Mouse (Mus musculus) myocyte (in vitro differentiated cells): Measurements from ENCODE around the gene Ano10. TPM values are rescaled to one million over a fixed set of nuclear protein-coding genes. Genes with fewer than 3 reads are reported as not detected.

ENCODE experiments used
- H3K27me3 ChIP-seq: one replicate; pipeline ENCODE4 v1.6.1; 2011; ENCODE audit not compliant: control insufficient read depth, insufficient read depth, insufficient read length
- H3K36me3 ChIP-seq: one replicate; pipeline ENCODE4 v1.6.1; 2011; ENCODE audit not compliant: control insufficient read depth, insufficient read depth
- H3K4me2 ChIP-seq: one replicate; pipeline ENCODE4 v1.6.1; 2011; ENCODE audit warnings: low read depth, control low read depth
- H3K4me3 ChIP-seq: one replicate; pipeline ENCODE4 v1.5.1; 2011; ENCODE audit warnings: mild to moderate bottlenecking, control low read depth, moderate library complexity
- H3K79me2 ChIP-seq: one replicate; pipeline ENCODE4 v1.6.1; 2011; ENCODE audit not compliant: control insufficient read depth, insufficient read depth
- H3ac ChIP-seq: one replicate; pipeline ENCODE4 v1.6.1; 2011; ENCODE audit not compliant: control insufficient read depth, insufficient read length
- CEBPB ChIP-seq: IDR thresholded peaks from 2 replicates; pipeline ENCODE4 v1.6.1; 2011; ENCODE audit warnings: mild to moderate bottlenecking, moderate library complexity; ENCODE audit not compliant: poor library complexity, insufficient read depth, severe bottlenecking
- E2F4 ChIP-seq: IDR thresholded peaks from one replicate; pipeline ENCODE4 v1.6.1; 2011; ENCODE audit warnings: mild to moderate bottlenecking, control low read depth, moderate library complexity; ENCODE audit not compliant: insufficient read depth
- MAX ChIP-seq: IDR thresholded peaks from one replicate; pipeline ENCODE4 v1.6.1; 2011; ENCODE audit warnings: low read depth, mild to moderate bottlenecking, control low read depth
- MYOD1 ChIP-seq, 3 experiments: IDR thresholded peaks; one replicate each; pipeline ENCODE4 v1.6.1; 2011; ENCODE audit warnings: control low read depth in 2 of 3, low read depth in 2 of 3, mild to moderate bottlenecking in 2 of 3, moderate library complexity in 1 of 3; ENCODE audit not compliant: insufficient read length in 2 of 3, control insufficient read depth in 1 of 3
- MYOG ChIP-seq, 3 experiments: IDR thresholded peaks; one replicate each; pipeline ENCODE4 v1.6.1; 2011; ENCODE audit warnings: control low read depth in 2 of 3, low read depth in 2 of 3, mild to moderate bottlenecking in 2 of 3; ENCODE audit not compliant: insufficient read length in 2 of 3, control insufficient read depth in 1 of 3, insufficient read depth in 1 of 3
- POLR2A ChIP-seq: IDR thresholded peaks from one replicate; pipeline ENCODE4 v1.6.1; 2011; ENCODE audit warnings: low read depth, mild to moderate bottlenecking, control low read depth, moderate library complexity; ENCODE audit not compliant: insufficient read length
- POLR2AphosphoS2 ChIP-seq: IDR thresholded peaks from one replicate; pipeline ENCODE4 v1.6.1; 2011; ENCODE audit warnings: low read depth, control low read depth; ENCODE audit not compliant: insufficient read length
- REST ChIP-seq: IDR thresholded peaks from one replicate; pipeline ENCODE4 v1.6.1; 2011; ENCODE audit warnings: mild to moderate bottlenecking, control low read depth, moderate library complexity; ENCODE audit not compliant: insufficient read depth, insufficient read length
- SRF ChIP-seq: IDR thresholded peaks from one replicate; pipeline ENCODE4 v1.6.1; 2011; ENCODE audit warnings: low read depth; ENCODE audit not compliant: control insufficient read depth, insufficient read length
- TCF12 ChIP-seq: IDR thresholded peaks from one replicate; pipeline ENCODE4 v1.6.1; 2011; ENCODE audit warnings: mild to moderate bottlenecking, control low read depth; ENCODE audit not compliant: poor library complexity, insufficient read depth, severe bottlenecking
- TCF3 ChIP-seq: IDR thresholded peaks from one replicate; pipeline ENCODE4 v1.6.1; 2011; ENCODE audit warnings: low read depth, control low read depth; ENCODE audit not compliant: insufficient read length
- USF1 ChIP-seq: IDR thresholded peaks from one replicate; pipeline ENCODE4 v1.6.1; 2011; ENCODE audit warnings: low read depth, mild to moderate bottlenecking, control low read depth, moderate library complexity
- polyA plus RNA-seq: library from polyadenylated mRNA; unstranded; fragments of >200 nt; fragmentation: generic; extraction: Trizol; gene quantifications from one replicate; pipeline ENCODE4 v1.2.1, GENCODE M21; 2012; ENCODE audit warnings: missing spikeins

Gene Ano10
- polyA plus RNA-seq, 1 experiment, result 68.7 TPM

DNA sequence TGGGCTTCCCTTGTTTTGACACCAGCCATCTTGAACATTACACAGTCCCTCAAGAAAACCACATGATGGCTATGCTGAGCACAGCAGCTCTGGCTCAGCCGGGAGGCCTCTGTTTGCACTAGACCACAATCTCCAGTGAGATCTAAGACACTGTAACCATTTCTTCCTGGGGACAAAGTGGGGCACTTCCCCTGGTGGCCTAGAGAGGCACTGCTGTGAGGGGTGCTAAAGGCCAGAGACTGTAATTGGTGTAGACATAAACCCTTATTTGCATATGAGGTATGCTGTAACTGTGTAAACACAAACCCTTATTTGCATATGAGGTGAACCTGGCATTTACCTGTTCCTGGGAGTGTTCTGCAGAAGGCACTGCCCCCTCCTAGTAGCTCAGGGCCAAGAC, 105.5 kb downstream of the Ano10 start:
- H3K4me2 ChIP-seq, result no peak overlapping the region
- TF ChIP-seq USF1 (no peak), MYOG (IDR thresholded peaks at IDR 0.05; ENCODE audit: control insufficient read depth in 1 of 3, insufficient read depth in 1 of 3, insufficient read length in 2 of 3, low read depth in 2 of 3) (no peak), TCF3 (no peak), MYOD1 (IDR thresholded peaks at IDR 0.05; ENCODE audit: control insufficient read depth in 1 of 3, insufficient read length in 2 of 3, low read depth in 2 of 3) (no peak), E2F4 (no peak), POLR2A (no peak), REST (no peak), CEBPB (no peak), MAX (no peak), TCF12 (no peak), SRF (no peak), POLR2AphosphoS2 (no peak)

DNA sequence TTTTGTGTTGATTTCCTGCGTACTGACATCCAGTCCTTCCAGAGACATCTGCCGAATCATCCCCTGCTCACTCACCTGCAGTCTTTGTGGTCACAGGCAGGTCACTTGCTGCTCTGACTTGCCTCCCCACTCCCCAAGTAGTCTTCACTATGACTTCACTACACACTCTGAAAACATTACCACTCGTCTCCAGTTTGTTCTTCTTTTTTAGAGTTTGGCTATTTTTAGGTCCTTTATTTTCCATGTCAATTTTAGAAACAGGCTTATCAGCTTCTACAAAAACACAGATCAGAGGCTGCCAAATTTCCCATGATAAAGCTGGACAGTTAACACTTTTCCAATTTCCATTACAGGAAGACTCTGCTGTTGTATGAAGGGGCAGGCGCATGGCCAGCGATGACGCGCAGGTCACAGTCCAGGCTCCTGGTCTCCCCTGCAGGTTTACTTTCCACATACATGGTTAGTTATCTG, 106.7 kb downstream of the Ano10 start:
- TF ChIP-seq MYOD1 (IDR thresholded peaks at IDR 0.05; ENCODE audit: control insufficient read depth in 1 of 3, insufficient read length in 2 of 3, low read depth in 2 of 3) (no peak), MYOG (IDR thresholded peaks at IDR 0.05; ENCODE audit: control insufficient read depth in 1 of 3, insufficient read depth in 1 of 3, insufficient read length in 2 of 3, low read depth in 2 of 3) (no peak), TCF3 (no peak), MAX (no peak), POLR2AphosphoS2 (no peak), USF1 (no peak), REST (no peak), E2F4 (no peak), SRF (no peak)

More for the DNA sequence above, 105.5 kb downstream of the Ano10 start:
- H3ac ChIP-seq, result no peak overlapping the region
- H3K36me3 ChIP-seq, result no peaks in the 10 kb centered on the region
- H3K79me2 ChIP-seq, result no peaks in the 10 kb centered on the region
- no peaks in the 10 kb centered on the region for H3K27me3 ChIP-seq
- no peak overlapping the region for H3K4me3 ChIP-seq

DNA sequence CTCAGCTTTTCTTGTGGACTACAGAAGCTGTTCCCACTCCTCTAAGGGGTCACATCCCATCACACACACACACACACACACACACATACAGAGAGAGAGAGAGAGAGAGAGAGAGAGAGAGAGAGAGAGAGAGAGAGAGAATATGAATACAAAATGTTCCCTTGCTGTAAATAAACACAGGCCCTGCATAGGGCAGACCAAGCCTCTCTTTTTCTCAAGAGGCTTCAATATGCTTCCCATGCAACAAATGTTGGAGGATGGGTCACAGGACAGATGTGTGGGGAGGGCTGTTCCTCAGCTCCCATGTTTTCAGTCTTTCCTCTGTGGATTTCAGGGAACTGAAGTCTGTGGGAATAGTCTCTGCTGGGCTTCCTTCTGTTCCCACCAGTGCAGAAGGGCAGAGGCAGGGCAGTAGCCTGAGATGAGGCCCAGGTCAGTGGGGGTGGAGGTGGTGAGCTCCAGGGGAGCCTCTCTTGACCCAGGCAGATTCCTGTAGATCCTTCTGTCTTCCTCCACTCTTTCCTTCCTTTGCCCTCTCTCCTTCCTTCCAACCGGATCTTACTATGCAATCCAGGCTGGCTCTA, 107.5 kb downstream of the Ano10 start:
- Histone ChIP-seq H3K27me3 (no peaks in the 10 kb centered on the region), H3K79me2 (no peaks in the 10 kb centered on the region), H3ac (no peak overlapping the region), H3K36me3 (no peaks in the 10 kb centered on the region), H3K4me3 (no peak overlapping the region), H3K4me2 (no peak overlapping the region)
- TF ChIP-seq TCF12 (no peak), CEBPB (no peak), REST (no peak), TCF3 (no peak), SRF (no peak), MYOD1 (IDR thresholded peaks at IDR 0.05; ENCODE audit: control insufficient read depth in 1 of 3, insufficient read length in 2 of 3, low read depth in 2 of 3) (no peak), POLR2A (no peak), MAX (no peak), E2F4 (no peak), MYOG (IDR thresholded peaks at IDR 0.05; ENCODE audit: control insufficient read depth in 1 of 3, insufficient read depth in 1 of 3, insufficient read length in 2 of 3, low read depth in 2 of 3) (no peak), USF1 (no peak), POLR2AphosphoS2 (no peak)

More for the DNA sequence above, 106.7 kb downstream of the Ano10 start:
- no peaks in the 10 kb centered on the region for H3K27me3 ChIP-seq
- H3K36me3 ChIP-seq, result no peaks in the 10 kb centered on the region
- no peak overlapping the region for H3K4me2 ChIP-seq
- no peaks in the 10 kb centered on the region for H3K79me2 ChIP-seq
- no peak overlapping the region for H3ac ChIP-seq
- H3K4me3 ChIP-seq, result no peak overlapping the region

DNA sequence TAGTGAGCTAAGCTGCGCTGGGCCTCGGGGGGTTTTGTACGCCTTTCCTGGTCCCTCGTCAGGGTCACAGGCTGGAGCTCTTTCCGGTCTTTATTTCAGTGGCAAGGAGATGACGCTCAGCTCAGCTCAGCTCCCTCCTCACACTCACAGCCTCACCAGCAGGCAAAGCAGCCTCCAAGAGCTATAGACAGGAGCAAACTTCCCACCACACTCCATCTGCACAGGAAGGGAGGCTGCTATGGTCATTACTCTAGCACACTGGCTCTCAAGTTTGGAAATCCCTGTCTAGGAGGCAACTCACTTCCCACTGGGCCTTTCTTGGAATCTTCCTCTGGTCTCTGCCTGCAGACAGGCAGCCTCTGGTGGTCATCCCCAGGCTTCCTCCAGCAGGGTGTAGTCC, 108.3 kb downstream of the Ano10 start:
- Histone ChIP-seq H3K27me3 (no peaks in the 10 kb centered on the region), H3K79me2 (no peaks in the 10 kb centered on the region), H3K4me3 (no peak overlapping the region), H3K4me2 (no peak overlapping the region), H3K36me3 (no peaks in the 10 kb centered on the region), H3ac (no peak overlapping the region)
- TF ChIP-seq MYOD1 (IDR thresholded peaks at IDR 0.05; ENCODE audit: control insufficient read depth in 1 of 3, insufficient read length in 2 of 3, low read depth in 2 of 3), result no peak

- Histone ChIP-seq H3K4me2 (no peak overlapping the region), H3K4me3 (no peak overlapping the region), H3ac (no peak overlapping the region), H3K36me3 (no peaks in the 10 kb centered on the region), H3K79me2 (no peaks in the 10 kb centered on the region), H3K27me3 (no peaks in the 10 kb centered on the region)
- TF ChIP-seq TCF12 (no peak), REST (no peak), POLR2A (no peak), MYOG (IDR thresholded peaks at IDR 0.05; ENCODE audit: control insufficient read depth in 1 of 3, insufficient read depth in 1 of 3, insufficient read length in 2 of 3, low read depth in 2 of 3) (no peak), CEBPB (no peak), MYOD1 (IDR thresholded peaks at IDR 0.05; ENCODE audit: control insufficient read depth in 1 of 3, insufficient read length in 2 of 3, low read depth in 2 of 3) (no peak), SRF (no peak), TCF3 (no peak), POLR2AphosphoS2 (no peak), E2F4 (no peak), MAX (no peak), USF1 (no peak)
Measured at GRCm38 (mm10) chr9:122185061-122185460, 109.2 kb downstream of the Ano10 start.
